Mouse (Mus musculus) yolk sac, embryonic 10.5 days (tissue): ENCODE measurements around the gene Dffa.
"Not testable (repeated sequence)": the region's sequence is repeated elsewhere in the genome, so short reads cannot be mapped to it uniquely, and the experiment has no call there.

Source experiments
- DNase-seq: peaks from one replicate; pipeline ENCODE4 v3.0.0-alpha.2; 2017; ENCODE audit warnings: low spot score

Dffa gene

GRCm38 (mm10) chr4:149098571-149098970 lies 5.4 kb upstream of the Dffa start:
- DNase-seq, result peak; percentile 23

- peak; percentile 92 for DNase-seq
These were observed 4.5 kb upstream of the Dffa start, which contains the start of gene Pex14 for GRCm38 (mm10) chr4:149099369-149100017. Pex14 (minus strand) TSS chr4:149099876.

GRCm38 (mm10) chr4:149100449-149100848 lies 3.5 kb upstream of the Dffa start:
- not testable (repeated sequence) for DNase-seq

GRCm38 (mm10) chr4:149101456-149101855 lies 2.5 kb upstream of the Dffa start:
- DNase-seq, result no peak

GRCm38 (mm10) chr4:149119978-149120562 lies 16.1 kb downstream of the Dffa start:
- not testable (repeated sequence) for DNase-seq

- no peak for DNase-seq
These were observed 19.5 kb downstream of the Dffa start for GRCm38 (mm10) chr4:149123432-149123831.

GRCm38 (mm10) chr4:149125341-149126114 lies 21.6 kb downstream of the Dffa start:
- no peak for DNase-seq

GRCm38 (mm10) chr4:149126115-149126509 lies 22.2 kb downstream of the Dffa start:
- DNase-seq, result no peak

GRCm38 (mm10) chr4:149126663-149127062 lies 22.7 kb downstream of the Dffa start, which contains the start of gene Cort:
Cort (minus strand) TSS chr4:149126763.
- no peak for DNase-seq

GRCm38 (mm10) chr4:149128467-149128866 lies 24.5 kb downstream of the Dffa start:
- DNase-seq, result no peak

GRCm38 (mm10) chr4:149131021-149131752 lies 27.2 kb downstream of the Dffa start:
- DNase-seq, result no peak

GRCm38 (mm10) chr4:149131789-149132565 lies 28.0 kb downstream of the Dffa start:
- peak; percentile 69 for DNase-seq

GRCm38 (mm10) chr4:149133395-149133794 lies 29.4 kb downstream of the Dffa start:
- DNase-seq, result no peak

- no peak for DNase-seq
These were observed 32.3 kb downstream of the Dffa start for GRCm38 (mm10) chr4:149136116-149136850.

GRCm38 (mm10) chr4:149136982-149137770 lies 33.2 kb downstream of the Dffa start, which contains the start of gene Cenps:
Cenps (minus strand) TSS chr4:149137629.
- DNase-seq, result peak; percentile 92

- DNase-seq, result no peak
These were observed 34.6 kb downstream of the Dffa start for GRCm38 (mm10) chr4:149138515-149138914.

- DNase-seq, result no peak
These were observed 39.6 kb downstream of the Dffa start for GRCm38 (mm10) chr4:149143594-149143993.

- peak; percentile 70 for DNase-seq
These were observed 40.5 kb downstream of the Dffa start for GRCm38 (mm10) chr4:149144459-149144858.

GRCm38 (mm10) chr4:149145151-149145550 lies 41.2 kb downstream of the Dffa start:
- no peak for DNase-seq

- DNase-seq, result no peak
These were observed 43.6 kb downstream of the Dffa start for GRCm38 (mm10) chr4:149147528-149147927.
